Mouse (Mus musculus): ENCODE measurements at regions not wholly inside any gene's neighbourhood (a gene's known extent, or its start where the extent isn't known, plus 50 kb on each side); places are given as distances from the start of the nearest gene placed in this dataset.

GRCm38 (mm10) chr4:90906311-90906710 is 494.3 kb downstream of the Elavl2 start:
- TF ChIP-seq CTCF (IDR thresholded peaks at IDR 0.05; ENCODE audit: low read depth) = no peak
- no peak for TF ChIP-seq EP300 (IDR thresholded peaks at IDR 0.05; ENCODE audit: low read depth)

Measured in liver, embryonic 14.5 days (tissue).